Mouse (Mus musculus): ENCODE results near the gene Gadd45gip1. TPM values are rescaled to one million over a fixed set of nuclear protein-coding genes. Genes with fewer than 3 reads are reported as not detected.

Gene Gadd45gip1
- polyA plus RNA-seq, 1 experiment from 2014 or later, result 35.5 TPM

- Histone ChIP-seq H3K4me1 (peaks cover 23% of the 10 kb centered on the region), H3K27ac (peak overlapping the region; percentile 76), H3K36me3 (replicated peaks) (no peaks in the 10 kb centered on the region), H3K27me3 (replicated peaks) (peaks cover 74% of the 10 kb centered on the region), H3K4me2 (peak overlapping the region; percentile 97), H3K9ac (peak overlapping the region; percentile 60), H3K9me3 (no peaks in the 10 kb centered on the region), H3K4me3 (peak overlapping the region; percentile 62)
- under 1% methylated on average over 94 of the region's 108 CpGs for WGBS
- no peak for ATAC-seq (replicated peaks)
These were observed 32.0 kb upstream of the Gadd45gip1 start for GRCm38 (mm10) chr8:84799136-84799931.

- H3K4me2 ChIP-seq, result peak within 1 kb of the TSS; percentile 97
- H3K9ac ChIP-seq, result peak within 1 kb of the TSS; percentile 60
- 1% methylated on average over 71 of the region's 125 CpGs for WGBS
- peaks cover 81% of the 10 kb centered on the region for H3K27me3 ChIP-seq (replicated peaks)
- peak within 1 kb of the TSS; percentile 76 for H3K27ac ChIP-seq
- H3K36me3 ChIP-seq (replicated peaks), result no peaks in the 10 kb centered on the region
- ATAC-seq (replicated peaks), result peak; percentile 46
- peaks cover 18% of the 10 kb centered on the region for H3K4me1 ChIP-seq
- H3K4me3 ChIP-seq, result peak within 1 kb of the TSS; percentile 62
- no peaks in the 10 kb centered on the region for H3K9me3 ChIP-seq
These were observed 31.1 kb upstream of the Gadd45gip1 start, which contains the start of gene Nfix for GRCm38 (mm10) chr8:84799999-84800831. Gene Nfix (minus strand): TSS chr8:84800344.

GRCm38 (mm10) chr8:84806031-84806430 lies 25.3 kb upstream of the Gadd45gip1 start:
- 94% methylated on average over 5 of the region's 5 CpGs for WGBS
- H3K9ac ChIP-seq, result no peak overlapping the region
- ATAC-seq (replicated peaks), result no peak
- no peak overlapping the region for H3K4me3 ChIP-seq
- H3K4me1 ChIP-seq, result peaks cover 8% of the 10 kb centered on the region
- no peak overlapping the region for H3K4me2 ChIP-seq
- H3K36me3 ChIP-seq (replicated peaks), result no peaks in the 10 kb centered on the region
- H3K9me3 ChIP-seq, result no peaks in the 10 kb centered on the region
- H3K27ac ChIP-seq, result no peak overlapping the region
- H3K27me3 ChIP-seq (replicated peaks), result peaks cover 53% of the 10 kb centered on the region

GRCm38 (mm10) chr8:84809109-84809940 lies 22.0 kb upstream of the Gadd45gip1 start:
- Histone ChIP-seq H3K27ac (no peak overlapping the region), H3K9ac (no peak overlapping the region)

GRCm38 (mm10) chr8:84809941-84810280 lies 21.4 kb upstream of the Gadd45gip1 start:
- no peak overlapping the region for H3K27ac ChIP-seq
- H3K27me3 ChIP-seq (replicated peaks), result peaks cover 38% of the 10 kb centered on the region
- no peak overlapping the region for H3K9ac ChIP-seq
- no peaks in the 10 kb centered on the region for H3K9me3 ChIP-seq
- ATAC-seq (replicated peaks), result no peak
- no peak overlapping the region for H3K4me3 ChIP-seq
- no peaks in the 10 kb centered on the region for H3K36me3 ChIP-seq (replicated peaks)
- peaks cover 21% of the 10 kb centered on the region for H3K4me1 ChIP-seq
- no peak overlapping the region for H3K4me2 ChIP-seq
- 74% methylated on average over 5 of the region's 5 CpGs for WGBS

More at GRCm38 (mm10) chr8:84809109-84809940, 22.0 kb upstream of the Gadd45gip1 start:
- H3K4me3 ChIP-seq, result no peak overlapping the region
- H3K27me3 ChIP-seq (replicated peaks), result peaks cover 42% of the 10 kb centered on the region
- no peaks in the 10 kb centered on the region for H3K9me3 ChIP-seq
- H3K4me2 ChIP-seq, result no peak overlapping the region
- no peaks in the 10 kb centered on the region for H3K36me3 ChIP-seq (replicated peaks)
- 62% methylated on average over 12 of the region's 12 CpGs for WGBS
- ATAC-seq (replicated peaks), result no peak
- peaks cover 15% of the 10 kb centered on the region for H3K4me1 ChIP-seq

GRCm38 (mm10) chr8:84810896-84811295 lies 20.4 kb upstream of the Gadd45gip1 start:
- Histone ChIP-seq H3K4me1 (peaks cover 26% of the 10 kb centered on the region), H3K4me2 (peak overlapping the region; percentile 59), H3K9me3 (no peaks in the 10 kb centered on the region), H3K4me3 (peak overlapping the region; percentile 36), H3K9ac (peak overlapping the region; percentile 25), H3K27me3 (replicated peaks) (peaks cover 28% of the 10 kb centered on the region), H3K36me3 (replicated peaks) (no peaks in the 10 kb centered on the region), H3K27ac (peak overlapping the region; percentile 65)
- WGBS, result under 1% methylated on average over 32 of the region's 32 CpGs
- ATAC-seq (replicated peaks), result peak; percentile 86

GRCm38 (mm10) chr8:84811303-84811702 lies 20.0 kb upstream of the Gadd45gip1 start:
- H3K4me1 ChIP-seq, result peaks cover 26% of the 10 kb centered on the region

GRCm38 (mm10) chr8:84813059-84813458 lies 18.3 kb upstream of the Gadd45gip1 start:
- H3K27ac ChIP-seq, result peak overlapping the region; percentile 42; the same call in 1 of the 2 replicates
- peaks cover 27% of the 10 kb centered on the region for H3K27me3 ChIP-seq (replicated peaks)
- H3K9ac ChIP-seq, result no peak overlapping the region
- ATAC-seq (replicated peaks), result no peak
- no peak overlapping the region for H3K4me2 ChIP-seq
- H3K4me3 ChIP-seq, result no peak overlapping the region
- H3K9me3 ChIP-seq, result no peaks in the 10 kb centered on the region
- H3K36me3 ChIP-seq (replicated peaks), result no peaks in the 10 kb centered on the region
- under 1% methylated on average over 5 of the region's 5 CpGs for WGBS
- peaks cover 26% of the 10 kb centered on the region for H3K4me1 ChIP-seq

More at GRCm38 (mm10) chr8:84811303-84811702, 20.0 kb upstream of the Gadd45gip1 start:
- H3K27ac ChIP-seq, result peak overlapping the region; percentile 65
- H3K27me3 ChIP-seq (replicated peaks), result peaks cover 27% of the 10 kb centered on the region
- H3K9me3 ChIP-seq, result no peaks in the 10 kb centered on the region
- ATAC-seq (replicated peaks), result no peak
- peak overlapping the region; percentile 59 for H3K4me2 ChIP-seq
- no peaks in the 10 kb centered on the region for H3K36me3 ChIP-seq (replicated peaks)
- 9% methylated on average over 10 of the region's 10 CpGs for WGBS
- peak overlapping the region; percentile 36 for H3K4me3 ChIP-seq
- H3K9ac ChIP-seq, result peak overlapping the region; percentile 25

GRCm38 (mm10) chr8:84813830-84814229 lies 17.5 kb upstream of the Gadd45gip1 start:
- Histone ChIP-seq H3K4me2 (no peak overlapping the region), H3K36me3 (replicated peaks) (no peaks in the 10 kb centered on the region), H3K4me1 (peaks cover 26% of the 10 kb centered on the region), H3K9ac (no peak overlapping the region), H3K27ac (peak overlapping the region; percentile 56; the same call in 1 of the 2 replicates), H3K27me3 (replicated peaks) (peaks cover 23% of the 10 kb centered on the region), H3K9me3 (no peaks in the 10 kb centered on the region), H3K4me3 (no peak overlapping the region)
- no peak for ATAC-seq (replicated peaks)
- WGBS, result 93% methylated on average over 3 of the region's 3 CpGs

- 0 out of 2 replicates have a peak overlapping the region, but pooled peaks have one; percentile 6 for H3K9ac ChIP-seq
- no peaks in the 10 kb centered on the region for H3K9me3 ChIP-seq
- peaks cover 26% of the 10 kb centered on the region for H3K4me1 ChIP-seq
- peak; percentile 15 for ATAC-seq (replicated peaks)
- H3K4me3 ChIP-seq, result no peak overlapping the region
- WGBS, result 73% methylated on average over 11 of the region's 11 CpGs
- H3K27me3 ChIP-seq (replicated peaks), result peaks cover 19% of the 10 kb centered on the region
- peak overlapping the region; percentile 56; the same call in 1 of the 2 replicates for H3K27ac ChIP-seq
- H3K36me3 ChIP-seq (replicated peaks), result no peaks in the 10 kb centered on the region
- H3K4me2 ChIP-seq, result no peak overlapping the region
These were observed 17.1 kb upstream of the Gadd45gip1 start for GRCm38 (mm10) chr8:84814240-84814554.

- Histone ChIP-seq H3K27ac (peak overlapping the region; percentile 58), H3K4me1 (peaks cover 22% of the 10 kb centered on the region), H3K9ac (0 out of 2 replicates have a peak overlapping the region, but pooled peaks have one; percentile 6), H3K4me2 (no peak overlapping the region), H3K9me3 (no peaks in the 10 kb centered on the region), H3K27me3 (replicated peaks) (peaks cover 14% of the 10 kb centered on the region), H3K4me3 (no peak overlapping the region), H3K36me3 (replicated peaks) (no peaks in the 10 kb centered on the region)
- ATAC-seq (replicated peaks), result peak; percentile 43
- WGBS, result 37% methylated on average over 19 of the region's 19 CpGs
These were observed 16.5 kb upstream of the Gadd45gip1 start for GRCm38 (mm10) chr8:84814555-84815441.

Measured in midbrain, embryonic 15.5 days (tissue).